Mouse (Mus musculus) kidney, embryonic 16.5 days (tissue): Measurements from ENCODE around the gene Fam214a. TPM values are rescaled to one million over a fixed set of nuclear protein-coding genes. Genes with fewer than 3 reads are reported as not detected.

Source experiments
- polyA plus RNA-seq: library from polyadenylated mRNA; unstranded; fragments of >200 nt; fragmentation: Nextera tagmentation; extraction: Ambion mirVana; gene quantifications from 2 replicates; pipeline ENCODE4 v1.2.1, GENCODE M21; 2015

The Fam214a gene
- polyA plus RNA-seq, 1 experiment from 2014 or later = 13.6 TPM

Other genes starting within 250 kb of the Fam214a start
- 0.05 and 0.06 TPM in 2 replicates for gene Onecut1, start 91.0 kb upstream of the Fam214a start, polyA plus RNA-seq
- gene Arpp19, start 84.7 kb downstream of the Fam214a start, polyA plus RNA-seq = 257 TPM in 2 replicates
- 9.8 and 13.5 TPM in 2 replicates for gene Myo5a, start 118.1 kb downstream of the Fam214a start, polyA plus RNA-seq